Mouse (Mus musculus) urinary bladder, postnatal 4 days (tissue): ENCODE data around the gene Asb10.

Source experiments
- DNase-seq, 2 experiments: peaks; one replicate each; pipeline ENCODE4 v3.0.0; 2021 to 2022; ENCODE audit warnings: low spot score in 2 of 2

Asb10 gene

DNA sequence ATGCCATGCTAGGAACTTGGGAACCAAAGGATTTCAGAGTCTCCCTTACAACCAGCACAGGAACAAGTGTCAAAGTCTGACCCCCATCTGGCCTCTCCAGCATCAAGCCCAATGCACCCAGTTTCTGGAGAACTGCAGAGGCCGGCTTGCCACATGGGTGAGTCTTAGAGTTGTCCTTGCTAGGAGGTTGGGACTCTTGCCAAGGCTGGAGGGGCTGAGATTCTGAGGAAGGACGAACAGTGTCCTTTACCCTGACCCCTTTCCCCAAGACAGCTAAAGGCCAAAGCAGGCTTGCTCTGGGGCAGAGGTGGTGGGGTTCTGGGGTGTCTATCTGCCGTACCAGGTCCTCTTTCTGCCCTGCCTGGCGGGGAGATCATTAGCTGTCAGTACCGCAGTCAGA, 4.3 kb downstream of the Asb10 start:
- DNase-seq = no peak

DNA sequence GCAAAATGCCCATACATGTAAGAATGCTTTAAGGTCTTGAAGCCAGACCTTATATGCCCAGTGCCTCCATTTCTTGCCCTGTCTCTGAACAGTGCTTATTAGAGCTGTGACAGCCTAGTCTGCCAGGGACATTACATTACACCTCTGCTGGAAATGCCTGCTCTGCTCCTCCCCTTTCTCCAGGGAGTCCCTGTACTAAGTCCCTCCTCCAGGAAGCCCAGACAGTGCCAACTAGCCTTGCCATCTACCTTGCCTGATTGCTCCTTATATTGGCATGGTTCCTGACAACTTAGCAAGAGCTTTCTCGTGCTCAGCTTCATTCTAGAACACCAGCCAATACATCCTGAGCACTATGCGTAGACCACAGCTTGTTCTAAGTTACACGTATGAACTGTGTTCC, 5.0 kb downstream of the Asb10 start:
- DNase-seq = no peak

DNA sequence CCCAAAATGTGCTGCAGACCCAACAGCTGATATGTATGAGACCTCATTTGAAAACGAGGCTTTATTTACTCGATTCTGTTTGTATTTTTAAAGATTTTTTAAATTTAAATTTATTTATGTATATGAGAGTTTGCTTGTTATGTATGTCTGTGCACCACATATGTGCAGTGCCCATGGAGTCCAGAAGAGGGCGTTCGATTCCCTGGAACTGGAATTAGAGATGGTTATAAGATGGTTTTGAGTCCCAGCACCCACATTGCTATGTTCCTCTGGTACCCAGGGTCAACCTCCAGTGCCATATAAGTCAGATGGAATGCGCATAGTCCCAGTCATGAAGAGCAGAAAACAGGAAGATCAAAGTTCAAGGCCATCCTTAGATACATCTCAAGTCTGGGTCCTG, 6.5 kb downstream of the Asb10 start:
- DNase-seq = no peak

DNA sequence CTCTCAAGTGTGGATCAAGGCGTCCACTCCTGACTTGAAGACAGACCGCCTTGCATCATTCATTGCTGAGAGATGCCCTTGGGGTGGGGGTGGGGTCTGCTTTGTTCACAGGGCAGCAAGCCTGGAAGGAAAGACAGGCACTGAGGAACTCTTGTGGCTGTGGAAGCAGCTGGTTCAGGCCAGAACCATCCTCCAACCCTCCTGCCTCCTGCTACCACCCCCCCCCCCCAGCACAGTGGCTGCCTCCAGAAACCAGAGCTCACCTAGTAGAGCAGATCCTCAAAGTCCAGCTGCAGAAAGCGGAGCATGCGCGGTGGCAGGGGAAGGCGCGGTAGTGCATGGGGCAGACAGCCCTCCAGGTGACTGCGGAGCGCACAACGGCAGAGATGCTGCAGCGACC, 7.4 kb downstream of the Asb10 start:
- no peak for DNase-seq

- peak; percentile 85 to 93 for DNase-seq
These were observed 10.6 kb downstream of the Asb10 start for GRCm38 (mm10) chr5:24530042-24530689.

DNA sequence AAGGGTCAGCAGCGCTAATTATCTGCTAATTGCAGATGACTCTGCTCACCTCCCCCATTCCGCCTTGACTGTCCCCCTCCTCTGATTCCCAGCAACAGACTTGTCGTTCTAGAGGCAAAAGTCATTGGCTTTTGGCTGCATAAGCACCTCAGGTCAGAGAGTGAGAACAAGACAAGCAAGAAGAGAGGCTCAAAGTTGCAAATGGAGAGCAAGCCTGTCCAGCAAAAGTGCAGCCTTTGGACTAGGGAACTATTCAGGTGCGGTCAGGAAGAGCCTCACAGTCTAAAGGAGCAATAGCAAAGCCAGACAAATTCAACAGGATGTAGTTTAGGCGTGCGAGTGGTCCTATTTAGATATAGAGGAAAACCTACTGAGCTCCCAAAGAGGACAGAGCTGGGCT, 13.0 kb downstream of the Asb10 start:
- no peak for DNase-seq

GRCm38 (mm10) chr5:24526889-24527230, 13.9 kb downstream of the Asb10 start, which contains the start of gene Gbx1:
Gene Gbx1 (minus strand): TSS chr5:24527202.
- no peak for DNase-seq

- no peak for DNase-seq
These were observed 14.4 kb downstream of the Asb10 start for GRCm38 (mm10) chr5:24526190-24526888.

DNA sequence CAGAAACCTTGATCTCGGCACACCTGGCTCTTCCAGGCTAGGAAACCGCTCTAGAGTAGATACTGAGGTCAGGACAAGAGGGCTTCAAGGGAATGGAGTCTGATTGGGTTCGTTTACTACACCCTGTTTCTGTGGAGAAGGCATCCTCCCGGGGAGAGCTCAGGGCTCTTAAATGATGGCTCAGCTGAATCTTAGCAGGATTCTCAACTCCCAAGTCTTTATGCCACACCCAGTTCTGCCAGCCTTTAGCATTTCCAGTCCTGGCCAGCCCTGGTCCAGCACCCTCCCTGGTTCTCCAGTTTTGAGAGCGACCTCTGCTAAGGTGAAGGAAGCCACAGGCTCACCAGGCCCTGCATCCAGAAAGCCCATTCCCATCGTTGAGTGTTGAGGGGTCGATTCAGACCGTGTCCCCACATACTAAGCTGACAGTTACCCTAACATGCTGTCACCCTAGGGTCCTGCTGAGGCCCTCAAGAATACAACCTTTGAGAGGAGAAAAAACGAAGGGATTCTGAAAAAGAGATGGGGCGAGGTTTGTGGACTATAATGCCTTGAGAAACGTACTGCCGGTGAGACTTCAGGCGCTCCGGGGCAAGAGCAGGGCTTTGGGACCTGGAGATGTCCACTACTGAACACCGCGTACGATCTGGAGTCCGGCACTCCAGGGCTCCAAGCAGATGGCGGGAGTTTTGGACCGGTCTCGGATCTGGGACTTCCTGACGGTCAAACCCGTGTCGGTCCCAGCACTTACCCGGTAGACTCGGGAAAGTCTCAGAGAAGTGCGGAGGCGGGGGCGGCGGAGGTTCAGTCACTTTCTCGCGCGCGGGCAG, 15.2 kb downstream of the Asb10 start:
- no peak for DNase-seq

DNA sequence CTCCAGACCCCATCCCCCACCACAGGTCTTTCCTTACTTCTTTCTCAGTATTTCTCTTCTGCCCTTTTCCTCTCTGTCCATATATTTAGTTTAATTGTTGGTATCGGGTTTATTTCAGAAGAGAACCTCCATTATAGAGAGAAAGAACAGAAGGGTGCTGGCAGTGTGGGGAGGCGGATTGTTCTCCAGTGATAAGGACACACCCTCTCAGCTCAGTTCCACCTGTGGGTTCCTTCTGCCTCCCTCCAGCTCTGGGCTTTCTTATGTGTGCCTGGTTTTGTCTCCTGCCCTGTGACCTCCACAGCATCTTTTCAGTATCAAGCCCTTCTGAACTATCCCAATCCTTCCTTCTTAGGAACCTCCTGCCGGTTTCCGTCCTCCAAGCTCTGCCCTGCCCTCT, 16.3 kb downstream of the Asb10 start:
- DNase-seq = no peak

GRCm38 (mm10) chr5:24523806-24524205, 17.0 kb downstream of the Asb10 start:
- DNase-seq = no peak

DNA sequence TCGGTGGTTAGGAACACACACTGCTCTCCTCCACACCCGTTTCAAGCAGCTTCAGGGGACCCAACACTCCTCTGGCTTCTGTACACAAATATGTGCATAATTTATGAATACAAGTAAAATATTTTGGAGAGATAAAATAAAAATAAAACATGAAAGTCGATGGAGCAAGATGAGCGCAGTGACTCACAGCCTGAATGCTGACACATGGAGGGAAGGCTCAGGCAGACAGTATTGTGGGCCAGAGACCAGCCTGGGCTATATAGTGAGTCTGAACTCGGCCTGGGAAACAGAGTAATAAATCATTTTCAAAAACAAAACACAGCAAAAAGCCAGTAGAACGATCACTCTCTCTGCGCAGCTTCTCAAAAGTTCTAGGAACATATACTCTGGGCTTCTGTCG, 19.4 kb downstream of the Asb10 start:
- DNase-seq = no peak

DNA sequence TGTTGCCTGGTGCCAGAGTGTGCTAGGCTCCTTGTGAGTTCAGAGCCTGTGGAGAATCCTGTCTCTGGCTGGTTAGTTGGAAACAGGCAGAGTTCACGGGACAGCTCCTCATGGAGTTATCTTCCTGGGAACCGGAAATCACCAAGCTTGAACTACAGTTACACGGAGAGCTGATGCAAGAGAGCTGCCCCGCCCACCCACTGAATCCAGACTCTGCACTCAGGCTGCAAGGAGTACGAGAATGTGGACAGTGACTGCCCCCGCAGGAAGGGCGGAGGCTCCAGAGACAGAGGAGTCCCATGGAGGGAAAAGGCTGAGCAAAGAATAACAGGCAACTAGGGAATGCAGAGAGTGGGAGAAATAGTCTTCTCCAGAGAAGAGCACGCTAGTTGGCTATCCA, 28.5 kb downstream of the Asb10 start:
- DNase-seq = peak; percentile 54 to 75

- no peak for DNase-seq
These were observed 30.1 kb downstream of the Asb10 start for GRCm38 (mm10) chr5:24510635-24511034.

GRCm38 (mm10) chr5:24508406-24508805, 32.4 kb downstream of the Asb10 start:
- no peak for DNase-seq

- no peak for DNase-seq
These were observed 35.3 kb downstream of the Asb10 start for GRCm38 (mm10) chr5:24505513-24505912.

GRCm38 (mm10) chr5:24502786-24503185, 38.0 kb downstream of the Asb10 start:
- DNase-seq = no peak

DNA sequence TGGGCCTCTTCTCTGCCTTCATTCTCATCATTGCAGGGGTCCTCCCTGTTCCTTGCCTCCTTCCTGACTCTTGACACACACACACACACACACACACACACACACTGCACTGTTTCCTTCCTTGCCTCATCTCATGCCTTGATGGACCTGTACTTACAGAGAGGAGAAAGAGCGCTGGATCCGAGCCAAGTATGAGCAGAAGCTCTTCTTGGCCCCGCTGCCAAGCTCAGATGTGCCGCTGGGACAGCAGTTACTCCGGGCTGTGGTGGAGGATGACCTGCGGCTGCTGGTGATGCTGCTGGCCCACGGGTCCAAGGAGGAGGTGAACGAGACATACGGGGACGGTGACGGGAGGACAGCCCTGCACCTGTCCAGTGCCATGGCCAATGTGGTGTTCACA, 39.9 kb downstream of the Asb10 start:
- DNase-seq = no peak

DNA sequence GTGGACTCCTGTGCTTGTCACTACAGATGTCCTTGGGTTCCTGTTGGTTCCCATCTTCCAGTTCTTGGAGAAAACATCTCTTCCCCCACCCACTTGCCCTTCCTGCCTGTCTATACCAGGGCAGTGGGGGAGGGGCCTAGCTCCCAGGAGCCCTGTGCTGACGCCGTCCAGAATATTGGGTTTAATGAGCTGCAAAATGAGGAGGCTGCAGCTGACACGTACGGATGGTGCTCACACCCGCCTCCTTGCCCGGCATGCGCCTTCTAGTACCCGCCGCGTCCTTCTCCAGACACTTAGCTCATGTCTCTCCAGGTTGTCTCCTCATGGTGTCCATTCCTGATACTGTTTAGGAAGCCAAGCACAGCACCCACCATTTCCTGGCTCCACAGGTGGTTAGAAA, 41.7 kb downstream of the Asb10 start:
- no peak for DNase-seq

DNA sequence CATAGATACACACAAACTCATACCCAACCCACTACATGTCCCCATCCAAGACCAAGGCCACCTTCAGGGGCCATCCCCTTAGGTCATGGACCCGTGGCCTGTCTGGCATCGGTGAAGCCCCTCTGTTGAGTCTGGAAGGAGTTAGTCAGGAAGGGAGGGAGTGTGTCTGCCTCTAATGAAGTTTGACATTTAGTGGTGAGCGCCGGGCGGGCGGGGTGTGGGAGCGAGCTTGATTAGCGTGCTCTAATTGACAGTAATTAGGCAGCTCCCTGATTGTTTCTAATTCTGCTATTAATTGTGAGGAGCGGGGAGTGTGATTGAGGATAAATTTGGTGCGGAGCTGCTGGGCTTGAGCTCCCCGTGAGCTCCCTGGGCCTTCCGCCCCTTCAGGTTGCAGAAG, 43.3 kb downstream of the Asb10 start:
- no peak for DNase-seq

DNA sequence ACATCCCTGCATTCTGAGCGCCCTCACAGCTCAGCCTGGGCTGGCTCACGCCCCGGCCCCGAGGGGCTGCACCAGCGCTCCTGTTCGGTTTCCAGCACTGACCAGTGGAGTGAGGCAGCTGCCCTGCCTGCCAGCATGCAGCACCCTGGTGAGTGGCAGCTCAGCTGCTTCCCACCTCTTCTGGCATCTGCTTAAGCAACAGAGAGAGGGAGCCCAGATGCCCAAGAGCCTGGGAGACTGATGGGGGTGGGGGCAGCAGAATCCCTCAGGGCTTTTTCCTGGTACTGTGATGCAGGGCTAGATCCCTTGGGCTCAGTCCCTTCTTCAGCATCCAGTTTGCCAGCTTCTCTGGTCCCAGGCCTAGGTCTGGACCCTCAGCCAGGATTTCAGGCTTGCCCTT, 44.0 kb downstream of the Asb10 start:
- no peak for DNase-seq

DNA sequence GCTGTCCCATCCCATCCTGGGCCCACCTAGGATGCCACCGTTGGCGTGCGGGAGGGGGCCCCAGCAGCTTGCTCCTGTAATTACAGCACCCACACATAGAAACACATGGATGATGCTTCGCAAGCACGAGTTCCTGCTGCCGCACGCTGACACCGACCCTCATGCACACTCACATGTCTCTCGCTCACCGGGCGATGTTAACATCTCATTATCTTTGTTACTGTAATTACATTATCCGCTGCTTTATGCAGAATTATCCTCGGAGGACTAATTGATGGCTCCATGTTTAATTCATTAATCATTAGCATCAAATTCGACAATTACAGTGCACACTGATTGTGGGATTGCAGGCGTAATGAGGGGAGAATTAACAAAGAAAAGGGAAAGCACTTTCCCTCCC, 45.8 kb downstream of the Asb10 start:
- no peak for DNase-seq
